Mouse (Mus musculus) G1E (cell line): ENCODE results near the gene Pld2.

Experiments used
- CTCF ChIP-seq: IDR thresholded peaks from 2 replicates; pipeline ENCODE4 v1.5.1; 2012; ENCODE audit warnings: low read depth, low read length, inconsistent platforms, mixed read lengths
- GATA1 ChIP-seq: IDR thresholded peaks from 2 replicates; pipeline ENCODE4 v1.6.1; 2012; ENCODE audit warnings: borderline replicate concordance, low read length, inconsistent platforms, mixed read lengths
- POLR2AphosphoS5 ChIP-seq: IDR thresholded peaks from 2 replicates; pipeline ENCODE4 v1.6.1; 2012; ENCODE audit warnings: low read depth, low read length, inconsistent platforms; ENCODE audit not compliant: insufficient replicate concordance
- TAL1 ChIP-seq: conservative IDR thresholded peaks from 2 replicates; pipeline ENCODE4 v1.6.1; 2012; ENCODE audit warnings: low read depth, low read length, inconsistent platforms, mixed read lengths

- TF ChIP-seq TAL1 (no peak), CTCF (no peak), POLR2AphosphoS5 (no peak), GATA1 (no peak)
Observed at GRCm38 (mm10) chr11:70502018-70502417, 37.8 kb upstream of the Pld2 start.
